Mouse (Mus musculus): ENCODE measurements at regions not wholly inside any gene's neighbourhood (a gene's known extent, or its start where the extent isn't known, plus 50 kb on each side); places are given as distances from the start of the nearest gene placed in this dataset.

- DNase-seq (ENCODE audit: low spot score) = no peak
- no peak overlapping the region for H3K9ac ChIP-seq (ENCODE audit: low read depth, low read length)
- H3K4me1 ChIP-seq (replicated peaks; ENCODE audit: insufficient read depth, low read length) = no peaks in the 10 kb centered on the region
- no peaks in the 10 kb centered on the region for H3K9me3 ChIP-seq (replicated peaks; ENCODE audit: low read length)
- no peak overlapping the region for H3K4me2 ChIP-seq (ENCODE audit: low read length)
- TF ChIP-seq CTCF (IDR thresholded peaks at IDR 0.05; ENCODE audit: low read depth) = no peak
- H3K4me3 ChIP-seq (replicated peaks; ENCODE audit: low read depth, low read length) = no peak overlapping the region
- H3K36me3 ChIP-seq (ENCODE audit: insufficient read depth, low read length) = no peaks in the 10 kb centered on the region
- H3K27ac ChIP-seq = no peak overlapping the region
- no peak for ATAC-seq (replicated peaks; ENCODE audit: low FRiP score, low read depth)
- H3K27me3 ChIP-seq (ENCODE audit: insufficient read depth, low read length) = no peaks in the 10 kb centered on the region
- WGBS = 59% methylated on average over 5 of the region's 5 CpGs
Measured at GRCm38 (mm10) chr7:71873817-71874216, 432.6 kb downstream of the Mctp2 start.

- Histone ChIP-seq H3K9me3 (replicated peaks; ENCODE audit: low read length) (no peaks in the 10 kb centered on the region), H3K36me3 (ENCODE audit: insufficient read depth, low read length) (no peaks in the 10 kb centered on the region), H3K27me3 (ENCODE audit: insufficient read depth, low read length) (no peaks in the 10 kb centered on the region), H3K27ac (no peak overlapping the region), H3K9ac (ENCODE audit: low read depth, low read length) (no peak overlapping the region), H3K4me3 (replicated peaks; ENCODE audit: low read depth, low read length) (no peak overlapping the region), H3K4me2 (ENCODE audit: low read length) (no peak overlapping the region), H3K4me1 (replicated peaks; ENCODE audit: insufficient read depth, low read length) (no peaks in the 10 kb centered on the region)
- ATAC-seq (replicated peaks; ENCODE audit: low FRiP score, low read depth) = no peak
- WGBS = 72% methylated on average over 6 of the region's 6 CpGs
- no peak for DNase-seq (ENCODE audit: low spot score)
- no peak for TF ChIP-seq CTCF (IDR thresholded peaks at IDR 0.05; ENCODE audit: low read depth)
Measured at GRCm38 (mm10) chr7:71872912-71873311, 433.5 kb downstream of the Mctp2 start.

GRCm38 (mm10) chr7:71867090-71867489 lies 439.3 kb downstream of the Mctp2 start:
- DNase-seq (ENCODE audit: low spot score) = peak; percentile 83
- Histone ChIP-seq H3K4me3 (replicated peaks; ENCODE audit: low read depth, low read length) (no peak overlapping the region), H3K4me2 (ENCODE audit: low read length) (no peak overlapping the region), H3K9ac (ENCODE audit: low read depth, low read length) (no peak overlapping the region), H3K36me3 (ENCODE audit: insufficient read depth, low read length) (no peaks in the 10 kb centered on the region), H3K27me3 (ENCODE audit: insufficient read depth, low read length) (no peaks in the 10 kb centered on the region), H3K4me1 (replicated peaks; ENCODE audit: insufficient read depth, low read length) (no peaks in the 10 kb centered on the region), H3K9me3 (replicated peaks; ENCODE audit: low read length) (no peaks in the 10 kb centered on the region), H3K27ac (no peak overlapping the region)
- no peak for ATAC-seq (replicated peaks; ENCODE audit: low FRiP score, low read depth)
- WGBS = 10% methylated on average over 3 of the region's 3 CpGs
- peak; percentile 98 for TF ChIP-seq CTCF (IDR thresholded peaks at IDR 0.05; ENCODE audit: low read depth)

GRCm38 (mm10) chr7:71865371-71866166 lies 440.8 kb downstream of the Mctp2 start:
- H3K9me3 ChIP-seq (replicated peaks; ENCODE audit: low read length) = no peaks in the 10 kb centered on the region
- 56% methylated on average over 15 of the region's 15 CpGs for WGBS
- no peak overlapping the region for H3K4me2 ChIP-seq (ENCODE audit: low read length)
- peak overlapping the region; percentile 31; the same call in 1 of the 2 replicates for H3K27ac ChIP-seq
- no peak for TF ChIP-seq CTCF (IDR thresholded peaks at IDR 0.05; ENCODE audit: low read depth)
- H3K27me3 ChIP-seq (ENCODE audit: insufficient read depth, low read length) = no peaks in the 10 kb centered on the region
- ATAC-seq (replicated peaks; ENCODE audit: low FRiP score, low read depth) = no peak
- H3K36me3 ChIP-seq (ENCODE audit: insufficient read depth, low read length) = no peaks in the 10 kb centered on the region
- no peak overlapping the region for H3K4me3 ChIP-seq (replicated peaks; ENCODE audit: low read depth, low read length)
- DNase-seq (ENCODE audit: low spot score) = no peak
- no peaks in the 10 kb centered on the region for H3K4me1 ChIP-seq (replicated peaks; ENCODE audit: insufficient read depth, low read length)
- no peak overlapping the region for H3K9ac ChIP-seq (ENCODE audit: low read depth, low read length)

GRCm38 (mm10) chr7:71852864-71853263 lies 453.5 kb downstream of the Mctp2 start:
- Histone ChIP-seq H3K4me3 (replicated peaks; ENCODE audit: low read depth, low read length) (no peak overlapping the region), H3K27ac (no peak overlapping the region), H3K4me2 (ENCODE audit: low read length) (no peak overlapping the region), H3K9ac (ENCODE audit: low read depth, low read length) (no peak overlapping the region), H3K27me3 (ENCODE audit: insufficient read depth, low read length) (no peaks in the 10 kb centered on the region), H3K36me3 (ENCODE audit: insufficient read depth, low read length) (no peaks in the 10 kb centered on the region), H3K9me3 (replicated peaks; ENCODE audit: low read length) (no peaks in the 10 kb centered on the region), H3K4me1 (replicated peaks; ENCODE audit: insufficient read depth, low read length) (no peaks in the 10 kb centered on the region)
- DNase-seq (ENCODE audit: low spot score) = peak; percentile 21
- ATAC-seq (replicated peaks; ENCODE audit: low FRiP score, low read depth) = no peak
- WGBS = 83% methylated on average over 3 of the region's 3 CpGs
- TF ChIP-seq CTCF (IDR thresholded peaks at IDR 0.05; ENCODE audit: low read depth) = no peak

GRCm38 (mm10) chr7:71849174-71849573 lies 457.2 kb downstream of the Mctp2 start:
- Histone ChIP-seq H3K27me3 (ENCODE audit: insufficient read depth, low read length) (no peaks in the 10 kb centered on the region), H3K4me3 (replicated peaks; ENCODE audit: low read depth, low read length) (no peak overlapping the region), H3K9me3 (replicated peaks; ENCODE audit: low read length) (no peaks in the 10 kb centered on the region), H3K4me2 (ENCODE audit: low read length) (no peak overlapping the region), H3K4me1 (replicated peaks; ENCODE audit: insufficient read depth, low read length) (no peaks in the 10 kb centered on the region), H3K9ac (ENCODE audit: low read depth, low read length) (no peak overlapping the region), H3K27ac (no peak overlapping the region), H3K36me3 (ENCODE audit: insufficient read depth, low read length) (no peaks in the 10 kb centered on the region)
- TF ChIP-seq CTCF (IDR thresholded peaks at IDR 0.05; ENCODE audit: low read depth) = no peak
- DNase-seq (ENCODE audit: low spot score) (no peak), ATAC-seq (replicated peaks; ENCODE audit: low FRiP score, low read depth) (no peak)
- WGBS = 92% methylated on average over 6 of the region's 6 CpGs

All from kidney, postnatal 0 days (tissue).